Comparison of ENCODE assay signal across 8 mouse cellular contexts in genomic region chr3:96248141-96249033, GRCm38 (mm10). TPM values are rescaled to one million over a fixed set of nuclear protein-coding genes. Genes with fewer than 3 reads are reported as not detected.
A peak's percentile ranks its signal among the peaks of the same experiment; 100 is the strongest.
DNase-seq lines count a peak whose midpoint lies in the region; ATAC-seq and TF ChIP-seq lines count a peak whose summit lies in the region.
"Had no signal": no experiment of that assay in that cellular context is flagged by ENCODE, and none has a peak within 500 bp of the region (broad histone marks: within the 10 kb centered on the region; RNA-seq: fewer than 3 reads in every experiment).

No protein-coding gene starts in this region.

- ATAC-seq in limb, embryonic 11.5 days (ENCODE audit: insufficient number of reproducible peaks, low FRiP score, low TSS enrichment, low read depth) = no peak

- 41% methylated on average over 6 of the region's 6 CpGs for WGBS in limb, embryonic 11.5 days

- no peak overlapping the region for H3K27ac ChIP-seq in embryonic fibroblast, embryonic 13.5 days (ENCODE audit: insufficient read depth, low read length)
- H3K27ac ChIP-seq in limb, embryonic 11.5 days (replicated peaks; ENCODE audit: low read depth, low read length) = peak overlapping the region; percentile 10; the same call in 1 of the 2 replicates

- TF ChIP-seq POLR2A in embryonic fibroblast, embryonic 13.5 days (IDR thresholded peaks at IDR 0.05; ENCODE audit: low read depth, low read length) = 0 out of 2 replicates have a peak, but pooled peaks have one; percentile 53

- peaks cover 4% of the 10 kb centered on the region; the same call in 1 of the 2 replicates for H3K4me1 ChIP-seq in embryonic fibroblast, embryonic 13.5 days (ENCODE audit: control insufficient read depth, insufficient read depth, low read length)
- peaks cover 25% of the 10 kb centered on the region for H3K4me1 ChIP-seq in limb, embryonic 11.5 days (ENCODE audit: control insufficient read depth, insufficient read depth, low read length)

- peak overlapping the region; percentile 5 for H3K4me3 ChIP-seq in embryonic fibroblast, embryonic 13.5 days (ENCODE audit: insufficient read depth, low read length)
- peak overlapping the region; percentile 45 for H3K4me3 ChIP-seq in limb, embryonic 11.5 days (ENCODE audit: low read depth, low read length)

- peak; percentile 27 for DNase-seq in retina, postnatal 1 day
- no peak for DNase-seq in retina, embryonic 14.5 days (ENCODE audit: low spot score)
- DNase-seq in limb, embryonic 11.5 days (ENCODE audit: low spot score) = no peak
- DNase-seq in adipocyte (ENCODE audit: low spot score) = no peak
- DNase-seq in gastrocnemius, postnatal 4 days (ENCODE audit: low spot score in 2 of 2) = no peak
- no peak for DNase-seq in ovary, postnatal 10 days (ENCODE audit: low spot score)

- no peaks in the 10 kb centered on the region for H3K27me3 ChIP-seq in limb, embryonic 11.5 days (ENCODE audit: control insufficient read depth, insufficient read depth, low read length)

- no peaks in the 10 kb centered on the region for H3K36me3 ChIP-seq in limb, embryonic 11.5 days (ENCODE audit: control insufficient read depth, insufficient read depth, low read length)

- H3K9me3 ChIP-seq in limb, embryonic 11.5 days (ENCODE audit: control insufficient read depth, low read length) = no peaks in the 10 kb centered on the region

- TF ChIP-seq CTCF in embryonic fibroblast, embryonic 13.5 days (IDR thresholded peaks at IDR 0.05; ENCODE audit: borderline replicate concordance, insufficient read depth, low read length) = no peak

- peak overlapping the region; percentile 40; the same call in 1 of the 2 replicates for H3K4me2 ChIP-seq in limb, embryonic 11.5 days (ENCODE audit: low read depth, severe bottlenecking)

- H3K9ac ChIP-seq in limb, embryonic 11.5 days (ENCODE audit: low read length) = peak overlapping the region; percentile 18; the same call in 1 of the 2 replicates

RNA-seq across cellular contexts. Expression of gene Hist2h3c1, which starts 1.9 kb away (rescaled TPM):
- not detected in 2 replicates for polyA plus RNA-seq in embryonic fibroblast, embryonic 13.5 days (2011; ENCODE audit: insufficient read length, low read depth, missing spikeins)
- 0.28 TPM in 1 of 2 replicates, not detected in the other for polyA plus RNA-seq in limb, embryonic 11.5 days (2014; fragmentation: Nextera tagmentation; extraction: Ambion mirVana)
- under 1 TPM in 1 of 2 experiments, not detected in 1; 0.44 TPM for total RNA-seq in gastrocnemius, postnatal 4 days (2021)
- total RNA-seq: layer of hippocampus, adult 8-10 months had no signal

RNA-seq across cellular contexts. Expression of gene Hist2h2aa1, which starts 3.1 kb away (rescaled TPM):
- 9.2 and 11.1 TPM in 2 replicates for polyA plus RNA-seq in embryonic fibroblast, embryonic 13.5 days (2011; ENCODE audit: insufficient read length, low read depth, missing spikeins)
- polyA plus RNA-seq in limb, embryonic 11.5 days (2014; fragmentation: Nextera tagmentation; extraction: Ambion mirVana) = 14.6 and 15.5 TPM in 2 replicates
- total RNA-seq in gastrocnemius, postnatal 4 days (2021) = 10 to 100 TPM; 12.3 to 14.6 TPM

RNA-seq across cellular contexts. Expression of gene Hist2h2aa2, which starts 8.3 kb away (rescaled TPM):
- not detected in 2 replicates for polyA plus RNA-seq in embryonic fibroblast, embryonic 13.5 days (2011; ENCODE audit: insufficient read length, low read depth, missing spikeins)
- 28.8 and 40.7 TPM in 2 replicates for polyA plus RNA-seq in limb, embryonic 11.5 days (2014; fragmentation: Nextera tagmentation; extraction: Ambion mirVana)
- total RNA-seq in gastrocnemius, postnatal 4 days (2021) = 1,000 to 10,000 TPM; 1,169 to 1,327 TPM

RNA-seq across cellular contexts. Expression of gene Hist2h3c2, which starts 9.5 kb away (rescaled TPM):
- 10.0 and 16.5 TPM in 2 replicates for polyA plus RNA-seq in embryonic fibroblast, embryonic 13.5 days (2011; ENCODE audit: insufficient read length, low read depth, missing spikeins)
- 9.2 and 10.6 TPM in 2 replicates for polyA plus RNA-seq in limb, embryonic 11.5 days (2014; fragmentation: Nextera tagmentation; extraction: Ambion mirVana)
- 100 to 1,000 TPM; 150 TPM for total RNA-seq in gastrocnemius, postnatal 4 days (2021)

RNA-seq across cellular contexts. Expression of gene Hist2h4, which starts 14.7 kb away (rescaled TPM):
- polyA plus RNA-seq in embryonic fibroblast, embryonic 13.5 days (2011; ENCODE audit: insufficient read length, low read depth, missing spikeins) = 2.5 and 3.7 TPM in 2 replicates
- polyA plus RNA-seq in limb, embryonic 11.5 days (2014; fragmentation: Nextera tagmentation; extraction: Ambion mirVana) = 5.4 and 5.7 TPM in 2 replicates
- total RNA-seq in gastrocnemius, postnatal 4 days (2021) = 10 to 100 TPM; 74.6 to 96.7 TPM

Comparison
In these comparisons a context has a peak if more than half of its experiments do, and no peak if none do; other contexts are left out.
1. RNA of gene Hist2h2aa2, which starts 8.3 kb away (polyA plus RNA-seq): 28.8 to 40.7 TPM in limb, embryonic 11.5 days; not detected in embryonic fibroblast, embryonic 13.5 days; every median in the first group is over 10 times any median in the second.